Comparison of ENCODE assay signal across 33 mouse cellular contexts in genomic region chr10:28619415-28619814, GRCm38 (mm10). TPM values are rescaled to one million over a fixed set of nuclear protein-coding genes. Genes with fewer than 3 reads are reported as not detected.
DNase-seq lines count a peak whose midpoint lies in the region; ATAC-seq and TF ChIP-seq lines count a peak whose summit lies in the region.
"Had no signal": no experiment of that assay in that cellular context is flagged by ENCODE, and none has a peak within 500 bp of the region (broad histone marks: within the 10 kb centered on the region; RNA-seq: fewer than 3 reads in every experiment).

No protein-coding gene starts in this region.

- no peak overlapping the region for H3K27ac ChIP-seq in hindbrain, embryonic 14.5 days
- H3K27ac ChIP-seq in hindbrain, postnatal 0 days, result no peak overlapping the region
- no peak overlapping the region for H3K27ac ChIP-seq in midbrain, embryonic 15.5 days
- H3K27ac ChIP-seq: hindbrain, embryonic 15.5 days; layer of hippocampus, adult 2 months; limb, embryonic 10.5 days; limb, embryonic 15.5 days; liver, embryonic 14.5 days; midbrain, embryonic 10.5 days; neural tube, embryonic 13.5 days had no signal

- WGBS in hindbrain, embryonic 14.5 days, result 95% methylated on average over 1 of the region's 1 CpGs
- WGBS in hindbrain, postnatal 0 days, result 71% methylated on average over 1 of the region's 1 CpGs
- WGBS in midbrain, embryonic 15.5 days, result 88% methylated on average over 1 of the region's 1 CpGs

- peak; percentile 10 for DNase-seq in hindbrain, embryonic 14.5 days (ENCODE audit: low spot score)
- no peak for DNase-seq in hindbrain, postnatal 0 days (ENCODE audit: low spot score)
- peak; percentile 59 for DNase-seq in naive thymus-derived CD4-positive, alpha-beta T cell, adult 2 months (ENCODE audit: low read depth)
- peak; percentile 75 for DNase-seq in thymus, postnatal 14 days
- no peak for DNase-seq in lung, adult 18-20 months
- DNase-seq: adrenal gland, adult 8-10 months; cerebellum, adult 8-10 months; cerebellum, postnatal 25 days; gastrocnemius, postnatal 25 days; heart, adult 18-20 months; heart, postnatal 10 days; kidney, adult 18-20 months; kidney, postnatal 36 days; lung, embryonic 14.5 days; lung, postnatal 14 days had no signal

- H3K4me1 ChIP-seq in hindbrain, embryonic 14.5 days (replicated peaks; ENCODE audit: control insufficient read depth, insufficient read depth, low read length), result no peaks in the 10 kb centered on the region
- H3K4me1 ChIP-seq in hindbrain, postnatal 0 days (ENCODE audit: insufficient read depth, low read length), result no peaks in the 10 kb centered on the region
- no peaks in the 10 kb centered on the region for H3K4me1 ChIP-seq in midbrain, embryonic 15.5 days
- H3K4me1 ChIP-seq: heart, embryonic 12.5 days; hindbrain, embryonic 15.5 days; limb, embryonic 10.5 days; limb, embryonic 15.5 days; midbrain, embryonic 10.5 days; neural tube, embryonic 13.5 days had no signal

- no peak overlapping the region for H3K4me2 ChIP-seq in hindbrain, embryonic 14.5 days (replicated peaks)
- no peak overlapping the region for H3K4me2 ChIP-seq in hindbrain, postnatal 0 days (ENCODE audit: low read depth, low read length)
- H3K4me2 ChIP-seq in midbrain, embryonic 15.5 days, result no peak overlapping the region
- H3K4me2 ChIP-seq: heart, embryonic 12.5 days; hindbrain, embryonic 15.5 days; limb, embryonic 15.5 days; lung, embryonic 14.5 days; neural tube, embryonic 13.5 days had no signal

- no peak for TF ChIP-seq CTCF in hindbrain, postnatal 0 days (IDR thresholded peaks at IDR 0.05; ENCODE audit: low read depth)

- no peak overlapping the region for H3K9ac ChIP-seq in hindbrain, embryonic 14.5 days
- H3K9ac ChIP-seq in hindbrain, postnatal 0 days (replicated peaks; ENCODE audit: low read length), result no peak overlapping the region
- no peak overlapping the region for H3K9ac ChIP-seq in midbrain, embryonic 15.5 days
- H3K9ac ChIP-seq: heart, embryonic 12.5 days; hindbrain, embryonic 15.5 days; limb, embryonic 15.5 days; liver, embryonic 14.5 days; lung, embryonic 14.5 days; neural tube, embryonic 13.5 days had no signal

- H3K4me3 ChIP-seq in hindbrain, embryonic 14.5 days (replicated peaks; ENCODE audit: low read length), result no peak overlapping the region
- no peak overlapping the region for H3K4me3 ChIP-seq in hindbrain, postnatal 0 days (ENCODE audit: low read length)
- H3K4me3 ChIP-seq in midbrain, embryonic 15.5 days, result no peak overlapping the region
- H3K4me3 ChIP-seq: heart, embryonic 12.5 days; hindbrain, embryonic 15.5 days; layer of hippocampus, adult 2 months; limb, embryonic 10.5 days; limb, embryonic 15.5 days; midbrain, embryonic 10.5 days; myocyte; neural tube, embryonic 13.5 days had no signal

- ATAC-seq in hindbrain, embryonic 14.5 days (ENCODE audit: low FRiP score), result no peak
- no peak for ATAC-seq in hindbrain, postnatal 0 days
- no peak for ATAC-seq in midbrain, embryonic 15.5 days (replicated peaks)
- no peak for ATAC-seq in megakaryocyte-erythroid progenitor cell, adult 5-6 weeks (replicated peaks; ENCODE audit: low FRiP score, low TSS enrichment, poor library complexity, severe bottlenecking)
- ATAC-seq: forebrain, embryonic 14.5 days; midbrain, embryonic 16.5 days had no signal

- no peaks in the 10 kb centered on the region for H3K27me3 ChIP-seq in hindbrain, embryonic 14.5 days (ENCODE audit: control insufficient read depth, insufficient read depth, low read length)
- no peaks in the 10 kb centered on the region for H3K27me3 ChIP-seq in hindbrain, postnatal 0 days (ENCODE audit: insufficient read depth, low read length)
- no peaks in the 10 kb centered on the region for H3K27me3 ChIP-seq in midbrain, embryonic 15.5 days (replicated peaks)
- H3K27me3 ChIP-seq: CH12.LX; heart, embryonic 12.5 days; hindbrain, embryonic 15.5 days; limb, embryonic 15.5 days; neural tube, embryonic 13.5 days had no signal

- H3K36me3 ChIP-seq in hindbrain, embryonic 14.5 days (replicated peaks; ENCODE audit: control insufficient read depth, insufficient read depth), result no peaks in the 10 kb centered on the region
- no peaks in the 10 kb centered on the region for H3K36me3 ChIP-seq in hindbrain, postnatal 0 days (ENCODE audit: insufficient read depth, low read length)
- no peaks in the 10 kb centered on the region for H3K36me3 ChIP-seq in midbrain, embryonic 15.5 days (replicated peaks)
- H3K36me3 ChIP-seq: heart, embryonic 12.5 days; hindbrain, embryonic 15.5 days; limb, embryonic 10.5 days; limb, embryonic 15.5 days; midbrain, embryonic 10.5 days; neural tube, embryonic 13.5 days had no signal

- H3K9me3 ChIP-seq in hindbrain, embryonic 14.5 days (ENCODE audit: control insufficient read depth, low read length), result no peaks in the 10 kb centered on the region
- no peaks in the 10 kb centered on the region for H3K9me3 ChIP-seq in hindbrain, postnatal 0 days (ENCODE audit: low read length)
- H3K9me3 ChIP-seq in midbrain, embryonic 15.5 days, result no peaks in the 10 kb centered on the region
- H3K9me3 ChIP-seq: heart, embryonic 12.5 days; hindbrain, embryonic 15.5 days; limb, embryonic 10.5 days; limb, embryonic 15.5 days; midbrain, embryonic 10.5 days; neural tube, embryonic 13.5 days had no signal

RNA-seq across cellular contexts. Expression of gene Themis, which starts 48.7 kb away (rescaled TPM):
- not detected in 2 replicates for polyA plus RNA-seq in hindbrain, embryonic 14.5 days (2014; fragmentation: Nextera tagmentation; extraction: Ambion mirVana)
- total RNA-seq in hindbrain, postnatal 0 days (2014; rRNA removed), result not detected in 2 replicates
- polyA plus RNA-seq in hindbrain, postnatal 0 days (2015; fragmentation: Nextera tagmentation; extraction: Ambion mirVana), result not detected in 2 replicates
- polyA plus RNA-seq in midbrain, embryonic 15.5 days (2015; fragmentation: Nextera tagmentation; extraction: Ambion mirVana), result 0.08 TPM in 1 of 2 replicates, not detected in the other
- 2.6 and 4.7 TPM in 2 replicates for total RNA-seq in megakaryocyte-erythroid progenitor cell, adult 5-6 weeks (2014; fragmentation: Nextera tagmentation)
- total RNA-seq in megakaryocyte-erythroid progenitor cell, adult 5-6 weeks (2017), result 0.94 and 2.9 TPM in 2 replicates
- total RNA-seq: adrenal gland, postnatal 4 days; CH12.LX; layer of hippocampus, adult 2 months; layer of hippocampus, postnatal 14 days had no signal
- polyA plus RNA-seq: forebrain, embryonic 14.5 days; heart, embryonic 12.5 days; intestine, embryonic 14.5 days; kidney, embryonic 16.5 days; limb, embryonic 10.5 days; limb, embryonic 15.5 days; lung, embryonic 14.5 days; midbrain, embryonic 10.5 days; neural tube, embryonic 13.5 days had no signal

Comparison
In these comparisons a context has a peak if more than half of its experiments do, and no peak if none do; other contexts are left out.
1. DNase-seq: peak in hindbrain, embryonic 14.5 days (single experiment), naive thymus-derived CD4-positive, alpha-beta T cell, adult 2 months (single experiment) and thymus, postnatal 14 days (single experiment); none in hindbrain, postnatal 0 days (single experiment) and lung, adult 18-20 months (0 of 2).